Mouse (Mus musculus): ENCODE data around the gene Casp3. TPM values are rescaled to one million over a fixed set of nuclear protein-coding genes. Genes with fewer than 3 reads are reported as not detected.
"Not testable (repeated sequence)": the region's sequence is repeated elsewhere in the genome, so short reads cannot be mapped to it uniquely, and the experiment has no call there.

Casp3 gene
- total and polyA plus RNA-seq, 2 experiments from 2014 or later, result 128 to 223 TPM

DNA sequence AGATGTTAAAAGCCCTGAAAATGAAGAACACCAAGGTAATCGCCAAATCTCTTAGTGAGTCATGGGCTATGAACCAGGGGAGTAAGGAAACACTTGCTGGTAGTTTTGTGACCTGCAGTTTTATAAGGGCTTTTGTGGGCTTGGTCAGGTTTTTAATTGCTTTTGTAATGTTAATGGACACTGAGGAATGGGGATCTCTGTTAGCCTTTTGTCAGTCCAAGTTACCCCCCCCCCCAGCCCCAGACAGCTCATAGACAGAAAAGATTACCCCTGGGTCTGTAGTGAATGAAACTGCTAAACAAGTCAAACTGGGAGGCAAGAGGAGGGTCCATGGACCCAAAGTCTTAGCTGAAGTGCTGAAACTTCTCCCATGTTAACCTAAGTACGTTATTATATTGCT, 43.6 kb upstream of the Casp3 start:
- ATAC-seq (ENCODE audit: low FRiP score) (no peak), DNase-seq (ENCODE audit: low spot score) (no peak)
- H3K4me3 ChIP-seq (ENCODE audit: low read depth, low read length), result no peak overlapping the region
- TF ChIP-seq CTCF (IDR thresholded peaks at IDR 0.05), result no peak
- H3K27me3 ChIP-seq (ENCODE audit: insufficient read depth, low read length), result no peaks in the 10 kb centered on the region
- H3K4me2 ChIP-seq (ENCODE audit: low read depth, low read length, poor library complexity, severe bottlenecking), result no peak overlapping the region
- H3K9ac ChIP-seq (replicated peaks; ENCODE audit: low read length, poor library complexity, severe bottlenecking), result no peak overlapping the region
- no peaks in the 10 kb centered on the region for H3K4me1 ChIP-seq (ENCODE audit: insufficient read depth, low read length)
- H3K27ac ChIP-seq (ENCODE audit: low read depth, low read length), result no peak overlapping the region
- no peaks in the 10 kb centered on the region for H3K9me3 ChIP-seq (ENCODE audit: low read length)
- peaks cover 18% of the 10 kb centered on the region for H3K36me3 ChIP-seq (ENCODE audit: insufficient read depth, low read length)
- 86% methylated on average over 2 of the region's 2 CpGs for WGBS

DNA sequence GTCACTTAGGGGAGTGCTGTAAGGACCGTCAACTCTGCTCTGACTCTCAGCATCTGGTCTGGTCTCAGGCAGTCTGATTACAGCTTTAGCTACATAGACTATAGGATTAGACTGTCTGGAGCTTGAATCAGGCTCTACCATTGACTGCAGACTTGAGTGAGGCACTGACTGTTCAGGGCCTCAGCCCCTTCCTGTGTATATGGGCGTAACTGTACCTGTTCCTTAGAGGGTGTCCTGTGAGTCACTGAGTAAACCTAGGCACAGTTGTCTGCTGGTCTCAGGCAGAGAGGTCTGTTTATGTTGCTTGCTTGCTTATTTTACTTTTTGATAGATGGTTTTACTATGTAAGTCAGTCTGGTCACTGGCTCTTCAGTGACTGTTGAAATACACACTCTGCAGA, 43.1 kb upstream of the Casp3 start:
- TF ChIP-seq CTCF (IDR thresholded peaks at IDR 0.05), result no peak
- Histone ChIP-seq H3K4me3 (ENCODE audit: low read depth, low read length) (no peak overlapping the region), H3K9me3 (ENCODE audit: low read length) (no peaks in the 10 kb centered on the region)

DNA sequence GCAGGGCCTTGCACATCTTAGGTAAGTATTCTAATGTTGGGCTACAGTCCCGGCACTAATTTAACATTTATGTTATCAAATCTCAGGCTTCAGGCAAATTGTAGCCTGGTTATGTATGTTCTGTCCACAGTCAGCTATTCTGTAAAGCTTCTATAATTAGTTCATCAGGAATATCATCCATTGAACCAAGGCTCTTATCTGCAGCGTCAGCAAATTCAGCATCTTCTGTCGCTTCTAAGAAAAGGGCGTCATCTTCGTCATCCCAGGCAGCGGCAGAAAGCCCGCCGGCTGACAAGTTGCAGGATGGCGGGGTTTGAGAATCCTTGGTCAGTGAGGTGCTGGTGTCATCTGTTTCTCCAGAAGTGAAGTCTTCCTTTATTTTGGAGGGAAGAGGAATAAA, 38.3 kb upstream of the Casp3 start:
- no peak overlapping the region for H3K4me3 ChIP-seq (ENCODE audit: low read depth, low read length)
- no peaks in the 10 kb centered on the region for H3K9me3 ChIP-seq (ENCODE audit: low read length)
- H3K4me1 ChIP-seq (ENCODE audit: insufficient read depth, low read length), result no peaks in the 10 kb centered on the region
- no peak overlapping the region for H3K4me2 ChIP-seq (ENCODE audit: low read depth, low read length, poor library complexity, severe bottlenecking)
- no peaks in the 10 kb centered on the region for H3K27me3 ChIP-seq (ENCODE audit: insufficient read depth, low read length)
- peaks cover 27% of the 10 kb centered on the region for H3K36me3 ChIP-seq (ENCODE audit: insufficient read depth, low read length)
- H3K9ac ChIP-seq (replicated peaks; ENCODE audit: low read length, poor library complexity, severe bottlenecking), result no peak overlapping the region
- ATAC-seq (ENCODE audit: low FRiP score) (no peak), DNase-seq (ENCODE audit: low spot score) (no peak)
- no peak overlapping the region for H3K27ac ChIP-seq (ENCODE audit: low read depth, low read length)
- 95% methylated on average over 9 of the region's 9 CpGs for WGBS
- TF ChIP-seq CTCF (IDR thresholded peaks at IDR 0.05), result no peak

More for the DNA sequence above, 43.1 kb upstream of the Casp3 start:
- ATAC-seq (ENCODE audit: low FRiP score), result no peak
- Histone ChIP-seq H3K4me2 (ENCODE audit: low read depth, low read length, poor library complexity, severe bottlenecking) (no peak overlapping the region), H3K36me3 (ENCODE audit: insufficient read depth, low read length) (peaks cover 20% of the 10 kb centered on the region), H3K27me3 (ENCODE audit: insufficient read depth, low read length) (no peaks in the 10 kb centered on the region), H3K9ac (replicated peaks; ENCODE audit: low read length, poor library complexity, severe bottlenecking) (no peak overlapping the region), H3K27ac (ENCODE audit: low read depth, low read length) (no peak overlapping the region), H3K4me1 (ENCODE audit: insufficient read depth, low read length) (no peaks in the 10 kb centered on the region)
- WGBS, result 93% methylated on average over 2 of the region's 2 CpGs
- DNase-seq (ENCODE audit: low spot score), result no peak

DNA sequence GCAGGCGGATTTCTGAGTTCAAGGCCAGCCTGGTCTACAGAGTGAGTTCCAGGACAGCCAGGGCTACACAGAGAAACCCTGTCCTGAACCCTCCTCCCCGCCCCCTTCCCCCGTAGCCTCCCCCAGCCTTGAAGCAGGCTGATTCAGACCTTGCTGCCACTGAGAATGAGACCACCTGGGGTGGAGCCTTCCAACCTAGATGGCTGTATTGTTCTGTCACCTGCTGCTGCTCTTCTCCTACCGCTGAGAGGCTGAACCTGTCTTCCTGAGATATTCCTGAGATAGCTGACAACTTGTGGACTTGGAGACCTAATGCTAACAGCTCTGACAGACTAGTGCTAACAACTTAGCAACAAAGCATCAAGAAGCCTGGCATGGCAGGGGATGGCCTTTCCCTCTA, 32.8 kb upstream of the Casp3 start:
- H3K9me3 ChIP-seq (ENCODE audit: low read length); H3K36me3 ChIP-seq (ENCODE audit: insufficient read depth, low read length); H3K9ac ChIP-seq (replicated peaks; ENCODE audit: low read length, poor library complexity, severe bottlenecking); H3K4me3 ChIP-seq (ENCODE audit: low read depth, low read length); H3K4me2 ChIP-seq (ENCODE audit: low read depth, low read length, poor library complexity, severe bottlenecking); DNase-seq (ENCODE audit: low spot score); H3K4me1 ChIP-seq (ENCODE audit: insufficient read depth, low read length); H3K27me3 ChIP-seq (ENCODE audit: insufficient read depth, low read length); H3K27ac ChIP-seq (ENCODE audit: low read depth, low read length); ATAC-seq (ENCODE audit: low FRiP score): not testable (repeated sequence)
- 44% methylated on average over 4 of the region's 4 CpGs for WGBS

DNA sequence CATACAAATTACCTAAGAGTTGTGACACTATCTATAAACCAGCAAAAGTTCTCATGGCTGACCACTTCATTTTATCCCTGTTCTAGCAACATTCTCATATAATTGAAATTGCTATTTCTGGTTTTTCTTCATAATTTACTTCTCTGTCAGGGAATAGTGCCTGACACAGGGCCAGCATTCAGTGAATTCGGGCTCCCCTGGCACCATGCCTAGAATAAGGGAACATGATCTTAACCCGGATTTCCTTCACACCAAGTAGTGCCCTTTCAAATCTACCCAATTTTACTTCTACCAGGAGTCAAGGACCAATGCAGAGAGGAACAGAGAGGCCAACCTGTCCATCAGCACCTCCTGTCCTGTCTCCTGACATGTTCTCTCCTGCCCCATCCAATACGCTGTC, 31.5 kb upstream of the Casp3 start:
- TF ChIP-seq CTCF (IDR thresholded peaks at IDR 0.05), result no peak
- WGBS, result 83% methylated on average over 3 of the region's 3 CpGs
- Histone ChIP-seq H3K27ac (ENCODE audit: low read depth, low read length) (no peak overlapping the region), H3K36me3 (ENCODE audit: insufficient read depth, low read length) (peaks cover 6% of the 10 kb centered on the region), H3K4me3 (ENCODE audit: low read depth, low read length) (no peak overlapping the region), H3K9ac (replicated peaks; ENCODE audit: low read length, poor library complexity, severe bottlenecking) (no peak overlapping the region), H3K4me2 (ENCODE audit: low read depth, low read length, poor library complexity, severe bottlenecking) (no peak overlapping the region), H3K4me1 (ENCODE audit: insufficient read depth, low read length) (no peaks in the 10 kb centered on the region), H3K27me3 (ENCODE audit: insufficient read depth, low read length) (no peaks in the 10 kb centered on the region), H3K9me3 (ENCODE audit: low read length) (no peaks in the 10 kb centered on the region)
- DNase-seq (ENCODE audit: low spot score) (no peak), ATAC-seq (ENCODE audit: low FRiP score) (no peak)

DNA sequence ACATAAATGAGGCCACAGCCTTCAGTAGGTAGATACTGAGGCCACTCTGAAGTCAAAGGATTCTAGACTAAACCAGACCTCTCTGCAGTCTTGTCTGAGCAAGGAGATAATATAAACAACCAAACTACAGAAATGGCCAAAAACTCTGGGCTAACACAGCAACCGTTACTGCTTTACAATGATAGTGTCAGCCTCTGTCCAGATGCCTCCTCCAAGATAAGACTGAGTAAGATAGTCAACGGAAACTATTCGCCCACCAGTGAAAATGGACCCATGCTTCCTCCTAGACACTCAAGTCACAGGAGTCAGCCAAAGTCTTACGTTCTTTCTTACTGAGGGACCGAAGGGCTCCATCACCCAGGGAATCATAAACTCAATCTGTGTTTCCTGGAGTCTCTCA, 29.2 kb upstream of the Casp3 start:
- no peak overlapping the region for H3K27ac ChIP-seq (ENCODE audit: low read depth, low read length)
- no peaks in the 10 kb centered on the region; the same call in 1 of the 2 replicates for H3K36me3 ChIP-seq (ENCODE audit: insufficient read depth, low read length)
- no peak for ATAC-seq (ENCODE audit: low FRiP score)
- no peaks in the 10 kb centered on the region for H3K27me3 ChIP-seq (ENCODE audit: insufficient read depth, low read length)
- DNase-seq (ENCODE audit: low spot score), result no peak
- H3K9me3 ChIP-seq (ENCODE audit: low read length), result no peaks in the 10 kb centered on the region
- 98% methylated on average over 5 of the region's 5 CpGs for WGBS
- TF ChIP-seq CTCF (IDR thresholded peaks at IDR 0.05), result no peak
- no peaks in the 10 kb centered on the region for H3K4me1 ChIP-seq (ENCODE audit: insufficient read depth, low read length)
- H3K4me2 ChIP-seq (ENCODE audit: low read depth, low read length, poor library complexity, severe bottlenecking), result no peak overlapping the region
- H3K9ac ChIP-seq (replicated peaks; ENCODE audit: low read length, poor library complexity, severe bottlenecking), result no peak overlapping the region
- no peak overlapping the region for H3K4me3 ChIP-seq (ENCODE audit: low read depth, low read length)

Measured in midbrain, postnatal 0 days (tissue).